ENCODE assay signal across 8 mouse cellular contexts in genomic region chr7:81788536-81788935, GRCm38 (mm10). TPM values are rescaled to one million over a fixed set of nuclear protein-coding genes. Genes with fewer than 3 reads are reported as not detected.
DNase-seq lines count a peak whose midpoint lies in the region; ATAC-seq and TF ChIP-seq lines count a peak whose summit lies in the region.

No protein-coding gene starts in this region.

- peak overlapping the region; percentile 83 for H3K4me2 ChIP-seq in kidney, embryonic 14.5 days (replicated peaks; ENCODE audit: low read depth, low read length)
- H3K4me2 ChIP-seq in heart, postnatal 0 days (ENCODE audit: low read depth, low read length) = peak overlapping the region; percentile 70
- H3K4me2 ChIP-seq in liver, embryonic 11.5 days = peak overlapping the region; percentile 88
- H3K4me2 ChIP-seq in stomach, embryonic 14.5 days (replicated peaks; ENCODE audit: low read depth, low read length) = peak overlapping the region; percentile 52

- TF ChIP-seq EP300 in heart, postnatal 0 days (IDR thresholded peaks at IDR 0.05; ENCODE audit: low read depth) = no peak

- no peaks in the 10 kb centered on the region for H3K27me3 ChIP-seq in kidney, embryonic 14.5 days (ENCODE audit: control insufficient read depth, insufficient read depth, low read length)
- H3K27me3 ChIP-seq in heart, postnatal 0 days (ENCODE audit: control insufficient read depth, insufficient read depth, low read length) = no peaks in the 10 kb centered on the region
- no peaks in the 10 kb centered on the region for H3K27me3 ChIP-seq in liver, embryonic 11.5 days (replicated peaks; ENCODE audit: control insufficient read depth, insufficient read depth, low read length)
- no peaks in the 10 kb centered on the region for H3K27me3 ChIP-seq in stomach, embryonic 14.5 days (ENCODE audit: control insufficient read depth, insufficient read depth, low read length)

- WGBS in kidney, embryonic 14.5 days = 0% methylated on average over 5 of the region's 5 CpGs
- WGBS in heart, postnatal 0 days = 5% methylated on average over 5 of the region's 5 CpGs
- WGBS in liver, embryonic 11.5 days = 3% methylated on average over 5 of the region's 5 CpGs
- WGBS in stomach, embryonic 14.5 days = 4% methylated on average over 5 of the region's 5 CpGs

- ATAC-seq in kidney, embryonic 14.5 days (ENCODE audit: low FRiP score, low TSS enrichment) = no peak
- ATAC-seq in common myeloid progenitor, adult 5-6 weeks (replicated peaks; ENCODE audit: low read depth, poor library complexity, severe bottlenecking) = 0 out of 2 replicates have a peak, but pooled peaks have one; percentile 10
- ATAC-seq in heart, postnatal 0 days (ENCODE audit: insufficient read depth, low read depth) = no peak
- peak; percentile 53 for ATAC-seq in liver, embryonic 11.5 days (replicated peaks; ENCODE audit: low FRiP score)
- ATAC-seq in stomach, embryonic 14.5 days (ENCODE audit: insufficient number of reproducible peaks, insufficient read depth, low FRiP score, low read depth) = peak; percentile 44; the same call in 1 of the 2 replicates

- no peaks in the 10 kb centered on the region for H3K9me3 ChIP-seq in kidney, embryonic 14.5 days (ENCODE audit: control insufficient read depth, low read length)
- no peaks in the 10 kb centered on the region for H3K9me3 ChIP-seq in heart, postnatal 0 days (replicated peaks; ENCODE audit: control insufficient read depth, low read length)
- H3K9me3 ChIP-seq in liver, embryonic 11.5 days (ENCODE audit: control insufficient read depth, low read length) = no peaks in the 10 kb centered on the region
- H3K9me3 ChIP-seq in stomach, embryonic 14.5 days (ENCODE audit: control insufficient read depth, low read depth, low read length) = no peaks in the 10 kb centered on the region

- DNase-seq in kidney, adult 11 months = no peak
- peak; percentile 17 for DNase-seq in MN1 (ENCODE audit: low spot score)
- no peak for DNase-seq in heart, postnatal 0 days (ENCODE audit: low spot score)
- DNase-seq in liver, embryonic 11.5 days (ENCODE audit: low spot score) = no peak
- no peak for DNase-seq in spleen, postnatal 4 days (ENCODE audit: low spot score in 2 of 2)

- peak overlapping the region; percentile 67 for H3K4me3 ChIP-seq in kidney, embryonic 14.5 days (ENCODE audit: low read length)
- H3K4me3 ChIP-seq in heart, postnatal 0 days (ENCODE audit: low read depth, low read length) = peak overlapping the region; percentile 57
- peak overlapping the region; percentile 77 for H3K4me3 ChIP-seq in liver, embryonic 11.5 days (ENCODE audit: low read depth, low read length)
- H3K4me3 ChIP-seq in stomach, embryonic 14.5 days (ENCODE audit: low read depth, low read length) = peak overlapping the region; percentile 64

- TF ChIP-seq CTCF in heart, postnatal 0 days (IDR thresholded peaks at IDR 0.05; ENCODE audit: low read depth) = no peak

- H3K9ac ChIP-seq in kidney, embryonic 14.5 days (ENCODE audit: low read depth, low read length) = peak overlapping the region; percentile 80
- H3K9ac ChIP-seq in heart, postnatal 0 days (replicated peaks; ENCODE audit: low read depth, low read length) = peak overlapping the region; percentile 58
- peak overlapping the region; percentile 78 for H3K9ac ChIP-seq in liver, embryonic 11.5 days (ENCODE audit: low read depth, low read length)
- H3K9ac ChIP-seq in stomach, embryonic 14.5 days (replicated peaks; ENCODE audit: low read depth, low read length) = peak overlapping the region; percentile 74

- H3K27ac ChIP-seq in kidney, embryonic 14.5 days (ENCODE audit: low read depth, low read length) = peak overlapping the region; percentile 99
- peak overlapping the region; percentile 94 for H3K27ac ChIP-seq in heart, postnatal 0 days (ENCODE audit: low read depth)
- peak overlapping the region; percentile 97 for H3K27ac ChIP-seq in liver, embryonic 11.5 days (ENCODE audit: low read depth, low read length)
- H3K27ac ChIP-seq in stomach, embryonic 14.5 days (ENCODE audit: low read length) = peak overlapping the region; percentile 98

- peaks cover 9% of the 10 kb centered on the region; the same call in 1 of the 2 replicates for H3K4me1 ChIP-seq in kidney, embryonic 14.5 days (ENCODE audit: control insufficient read depth, insufficient read depth, low read length)
- peaks cover 9% of the 10 kb centered on the region for H3K4me1 ChIP-seq in heart, postnatal 0 days (ENCODE audit: control insufficient read depth, insufficient read depth)
- peaks cover 5% of the 10 kb centered on the region for H3K4me1 ChIP-seq in liver, embryonic 11.5 days (replicated peaks; ENCODE audit: control insufficient read depth, insufficient read depth, low read length)
- H3K4me1 ChIP-seq in stomach, embryonic 14.5 days (ENCODE audit: control insufficient read depth, insufficient read depth, low read length) = no peaks in the 10 kb centered on the region

- peaks cover 15% of the 10 kb centered on the region; the same call in 1 of the 2 replicates for H3K36me3 ChIP-seq in kidney, embryonic 14.5 days (ENCODE audit: control insufficient read depth, insufficient read depth, low read length)
- H3K36me3 ChIP-seq in heart, postnatal 0 days (replicated peaks; ENCODE audit: control insufficient read depth, insufficient read depth, low read length) = peaks cover 23% of the 10 kb centered on the region
- H3K36me3 ChIP-seq in liver, embryonic 11.5 days (ENCODE audit: control insufficient read depth, insufficient read depth, low read length) = peaks cover 9% of the 10 kb centered on the region
- peaks cover 14% of the 10 kb centered on the region for H3K36me3 ChIP-seq in stomach, embryonic 14.5 days (ENCODE audit: control insufficient read depth, insufficient read depth, low read length)

RNA-seq across cellular contexts. Expression of gene 3110040N11Rik, which starts 0.7 kb away (rescaled TPM):
- polyA plus RNA-seq in kidney, embryonic 14.5 days (2014; fragmentation: Nextera tagmentation; extraction: Ambion mirVana) = 51.1 and 61.1 TPM in 2 replicates
- total RNA-seq in common myeloid progenitor, adult 5-6 weeks (2017) = 79.2 and 93.8 TPM in 2 replicates
- 28.7 and 33.4 TPM in 2 replicates for total RNA-seq in heart, postnatal 0 days (2014; rRNA removed; ENCODE audit: low replicate concordance)
- 34.6 and 38.5 TPM in 2 replicates for polyA plus RNA-seq in heart, postnatal 0 days (2015; fragmentation: Nextera tagmentation; extraction: Ambion mirVana)
- polyA plus RNA-seq in liver, embryonic 11.5 days (2014; fragmentation: Nextera tagmentation; extraction: Ambion mirVana) = 45.8 and 58.9 TPM in 2 replicates
- 52.2 and 55.6 TPM in 2 replicates for polyA plus RNA-seq in stomach, embryonic 14.5 days (2014; fragmentation: Nextera tagmentation; extraction: Ambion mirVana)

RNA-seq across cellular contexts. Expression of gene Ramac, which starts 25.8 kb away (rescaled TPM):
- 125 and 140 TPM in 2 replicates for polyA plus RNA-seq in kidney, embryonic 14.5 days (2014; fragmentation: Nextera tagmentation; extraction: Ambion mirVana)
- 81.4 and 86.9 TPM in 2 replicates for total RNA-seq in common myeloid progenitor, adult 5-6 weeks (2017)
- 30.6 and 58.0 TPM in 2 replicates for total RNA-seq in heart, postnatal 0 days (2014; rRNA removed; ENCODE audit: low replicate concordance)
- polyA plus RNA-seq in heart, postnatal 0 days (2015; fragmentation: Nextera tagmentation; extraction: Ambion mirVana) = 88.2 and 98.1 TPM in 2 replicates
- polyA plus RNA-seq in liver, embryonic 11.5 days (2014; fragmentation: Nextera tagmentation; extraction: Ambion mirVana) = 98.0 and 103 TPM in 2 replicates
- polyA plus RNA-seq in stomach, embryonic 14.5 days (2014; fragmentation: Nextera tagmentation; extraction: Ambion mirVana) = 131 and 134 TPM in 2 replicates

RNA-seq across cellular contexts. Expression of gene Btbd1, which starts 40.7 kb away (rescaled TPM):
- polyA plus RNA-seq in kidney, embryonic 14.5 days (2014; fragmentation: Nextera tagmentation; extraction: Ambion mirVana) = 54.7 and 88.8 TPM in 2 replicates
- 99.7 and 120 TPM in 2 replicates for total RNA-seq in common myeloid progenitor, adult 5-6 weeks (2017)
- 98.6 and 104 TPM in 2 replicates for total RNA-seq in heart, postnatal 0 days (2014; rRNA removed; ENCODE audit: low replicate concordance)
- polyA plus RNA-seq in heart, postnatal 0 days (2015; fragmentation: Nextera tagmentation; extraction: Ambion mirVana) = 90.4 and 96.6 TPM in 2 replicates
- 52.0 and 52.7 TPM in 2 replicates for polyA plus RNA-seq in liver, embryonic 11.5 days (2014; fragmentation: Nextera tagmentation; extraction: Ambion mirVana)
- polyA plus RNA-seq in stomach, embryonic 14.5 days (2014; fragmentation: Nextera tagmentation; extraction: Ambion mirVana) = 80.0 and 81.8 TPM in 2 replicates

Comparison
In these comparisons a context has a peak if more than half of its experiments do, and no peak if none do; other contexts are left out.
1. ATAC-seq: peak in common myeloid progenitor, adult 5-6 weeks (single experiment), liver, embryonic 11.5 days (single experiment) and stomach, embryonic 14.5 days (single experiment); none in kidney, embryonic 14.5 days (single experiment) and heart, postnatal 0 days (single experiment).
2. Peak in every context shown above with its lines, with median percentiles within 50 percentile points of each other: H3K27ac ChIP-seq, H3K4me2 ChIP-seq, H3K4me3 ChIP-seq and H3K9ac ChIP-seq.